Mouse (Mus musculus): ENCODE data around the gene Sult6b2.

Sult6b2 gene

DNA sequence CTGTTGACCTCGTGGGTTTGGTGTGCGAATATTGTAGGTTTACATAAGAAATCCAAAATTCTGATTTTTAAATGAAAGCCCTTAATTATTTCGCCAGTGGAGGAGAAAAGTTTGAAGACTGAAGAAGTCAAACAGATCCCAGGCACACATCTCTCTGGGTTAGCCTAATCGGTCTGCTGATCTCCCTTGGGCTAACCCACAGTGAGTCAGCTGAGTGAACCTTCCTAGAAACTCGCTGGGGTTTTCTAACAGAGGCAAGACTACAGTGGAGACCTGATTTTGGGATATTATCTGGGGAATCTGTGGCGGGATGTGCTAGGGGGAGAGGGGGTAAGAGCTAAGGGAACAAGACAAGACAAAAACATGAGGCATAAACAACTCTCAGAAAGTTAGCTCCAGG, 5.9 kb upstream of the Sult6b2 start:
- DNase-seq (ENCODE audit: low read depth), result no peak

DNA sequence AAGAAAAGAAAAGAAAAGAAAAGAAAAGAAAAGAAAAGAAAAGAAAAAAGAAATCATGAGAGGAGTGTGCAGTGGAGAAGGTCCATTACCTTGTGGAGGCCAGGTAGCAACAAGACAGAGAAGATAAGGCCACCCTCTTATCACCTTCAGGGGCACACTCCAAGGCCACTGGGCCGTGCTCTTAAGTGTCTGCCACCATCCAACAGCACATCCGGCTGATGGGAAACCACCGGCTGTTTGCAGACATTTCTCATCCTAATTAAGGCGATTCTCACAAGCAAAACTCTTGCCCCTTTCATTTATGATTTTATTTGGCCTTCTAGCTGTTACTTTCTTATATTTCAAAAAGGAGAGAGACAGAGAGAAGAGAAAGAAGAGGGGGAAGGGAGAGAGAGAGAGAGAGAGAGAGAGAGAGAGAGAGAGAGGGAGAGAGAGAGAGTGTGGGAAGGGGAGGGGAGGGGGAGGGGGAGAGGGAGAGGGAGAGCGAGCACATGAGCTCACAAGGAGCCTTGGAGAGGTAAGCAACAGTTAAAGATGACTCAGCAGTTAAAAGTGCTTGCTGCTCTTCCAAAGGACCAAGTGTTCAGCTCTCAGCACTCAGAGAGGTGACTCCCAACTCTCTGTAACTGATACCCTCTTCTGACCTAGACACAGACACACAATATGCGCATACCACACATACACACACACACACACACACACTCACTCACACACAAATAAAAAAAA, 5.2 kb upstream of the Sult6b2 start:
- no peak for DNase-seq (ENCODE audit: low read depth)

DNA sequence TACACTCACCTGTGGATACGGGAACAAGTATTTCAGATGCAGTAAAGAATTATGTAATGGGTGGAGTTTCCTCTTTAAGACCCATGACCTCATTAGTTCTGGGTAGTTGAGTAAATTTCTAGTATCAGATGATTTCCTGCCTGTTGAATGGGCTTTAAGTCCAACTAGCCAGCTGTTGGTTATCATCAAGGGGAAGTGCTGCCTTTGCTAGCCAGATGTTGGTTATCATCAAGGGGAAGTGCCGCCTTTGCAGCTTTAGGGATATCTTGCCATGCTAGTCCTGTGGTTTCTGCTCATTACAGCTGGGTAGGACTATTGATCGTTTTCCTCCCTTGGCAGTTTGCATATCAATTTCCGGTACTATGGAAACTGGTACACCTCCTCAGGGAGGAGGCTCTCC, 2.0 kb upstream of the Sult6b2 start:
- DNase-seq (ENCODE audit: low read depth), result no peak

DNA sequence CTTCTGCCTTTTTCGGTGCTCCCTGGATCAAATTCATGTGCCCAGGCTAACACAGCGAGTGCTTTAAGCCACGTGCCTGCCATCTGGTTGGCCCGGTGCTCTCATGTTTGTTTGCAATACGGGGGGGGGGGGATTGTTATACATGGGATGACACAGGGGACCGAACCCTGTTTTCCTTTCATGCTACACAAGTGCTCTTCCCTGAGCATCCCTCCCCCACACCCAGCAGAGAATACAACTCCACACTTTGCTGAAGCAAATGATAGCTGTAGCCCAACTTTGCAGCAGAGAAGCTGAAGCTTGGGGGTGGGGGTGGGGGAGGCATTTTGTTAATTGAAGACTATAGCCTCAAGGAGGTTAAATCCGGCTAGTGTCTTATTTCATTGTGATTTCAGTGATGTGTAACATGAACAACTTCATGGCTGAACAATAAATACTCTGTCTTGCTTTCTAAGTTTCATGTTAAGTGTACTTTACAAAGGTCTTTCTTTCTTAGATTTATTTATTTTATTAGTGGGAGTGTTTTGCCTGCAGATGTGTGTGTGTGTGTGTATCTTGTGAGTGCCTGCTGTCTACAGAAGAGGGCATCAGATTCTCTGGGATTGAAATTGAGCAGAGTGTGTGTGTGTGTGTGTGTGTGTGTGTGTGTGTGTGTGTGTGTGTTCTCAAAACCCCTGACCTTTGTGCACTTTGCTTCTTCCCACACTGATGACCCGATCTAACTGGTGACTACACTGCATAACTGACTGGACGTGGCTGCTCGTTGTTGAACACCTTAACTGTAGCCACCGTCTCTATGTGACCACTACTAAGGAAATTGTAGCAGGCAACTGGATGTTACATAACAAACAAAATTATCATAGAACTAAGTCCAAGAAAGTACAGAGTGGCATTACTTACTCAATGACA, 1.4 kb downstream of the Sult6b2 start:
- no peak for DNase-seq (ENCODE audit: low read depth)

DNA sequence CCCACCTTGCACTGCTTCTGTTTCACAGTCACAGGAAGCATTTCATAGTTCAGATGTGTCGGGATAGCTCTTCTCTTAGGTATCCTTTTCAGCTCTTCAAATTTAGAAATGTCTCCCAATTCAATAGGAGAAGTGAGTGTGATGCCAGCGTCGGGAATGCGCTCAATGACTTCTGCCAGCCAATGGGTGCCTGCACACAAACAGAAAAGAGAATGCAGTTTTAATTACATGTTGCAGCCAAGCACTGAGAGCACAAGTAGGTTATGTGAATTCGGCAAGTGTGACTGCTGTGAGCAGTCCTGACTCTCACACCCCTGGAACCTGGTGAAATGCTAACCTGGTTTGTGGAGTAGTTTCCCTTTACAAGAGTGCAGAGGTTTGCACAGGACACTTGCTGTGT, 2.6 kb downstream of the Sult6b2 start:
- DNase-seq (ENCODE audit: low read depth), result no peak

DNA sequence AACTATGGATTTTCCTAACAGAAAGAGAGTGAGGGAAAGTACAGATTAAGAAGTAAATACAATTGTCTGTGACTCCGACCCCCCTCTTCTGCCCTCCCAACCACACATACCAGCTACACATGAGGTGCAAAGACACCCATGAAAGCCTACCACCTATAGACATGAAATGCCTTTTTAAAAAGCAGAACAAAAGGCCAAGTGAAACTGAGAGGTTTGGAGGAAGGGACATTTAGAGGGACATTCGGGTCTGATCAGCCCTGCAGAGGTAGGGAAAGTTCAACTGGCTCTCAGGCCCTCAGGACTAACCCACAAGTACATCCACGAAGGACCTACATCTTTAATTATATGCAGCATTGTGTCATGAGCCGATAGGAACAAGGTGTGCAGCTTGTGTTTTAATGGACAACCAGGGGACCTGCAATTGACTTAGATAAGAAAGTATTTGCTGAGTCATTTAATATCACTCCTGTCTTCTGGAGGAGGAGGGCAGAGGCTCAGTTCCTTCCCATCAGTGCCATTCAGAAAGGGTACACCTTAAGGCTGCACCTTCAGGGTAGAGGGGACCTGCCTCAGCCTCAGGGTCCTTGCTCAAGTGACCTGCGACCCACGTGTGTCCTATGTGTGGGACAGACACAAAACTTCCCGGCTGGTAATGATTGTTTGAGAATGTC, 4.5 kb downstream of the Sult6b2 start:
- DNase-seq (ENCODE audit: low read depth), result no peak

DNA sequence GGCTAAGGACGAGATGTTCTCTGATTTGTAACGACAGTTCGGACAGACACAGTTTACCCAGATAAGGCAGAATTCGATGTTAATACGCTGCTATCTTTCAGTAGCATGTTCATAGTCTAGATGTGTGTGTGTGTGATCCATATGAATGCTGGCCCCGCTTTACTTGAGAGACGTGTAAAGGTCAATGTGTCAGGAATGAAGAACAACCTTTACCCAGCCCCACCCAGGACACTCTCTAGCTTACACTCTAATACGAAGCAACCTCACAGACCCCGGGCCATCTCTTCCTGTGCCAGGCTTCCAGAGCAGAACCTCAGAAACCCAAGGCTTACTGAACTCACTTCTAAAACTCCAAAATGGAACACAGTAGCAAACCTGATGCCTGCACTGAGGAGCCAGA, 5.5 kb downstream of the Sult6b2 start:
- no peak for DNase-seq (ENCODE audit: low read depth)

DNA sequence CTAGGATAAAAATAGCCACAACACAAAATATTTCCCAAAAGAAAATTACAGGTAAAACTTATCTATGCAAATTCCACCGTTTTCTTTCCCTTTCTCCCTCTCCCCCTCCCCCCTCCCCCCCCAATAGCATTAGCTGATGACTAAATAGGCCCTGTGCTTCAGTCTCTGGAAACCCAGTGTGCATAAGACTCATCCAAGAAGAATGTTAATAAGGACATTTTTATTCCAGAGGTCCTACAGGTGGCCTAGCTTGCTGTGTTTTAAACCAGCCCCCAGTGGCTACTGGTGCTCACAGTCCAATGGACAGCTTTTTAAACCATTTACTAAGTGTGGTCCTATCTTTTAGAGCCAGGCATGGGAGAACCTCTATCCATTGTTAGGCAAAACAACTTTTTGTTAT, 6.3 kb downstream of the Sult6b2 start:
- no peak for DNase-seq (ENCODE audit: low read depth)

DNA sequence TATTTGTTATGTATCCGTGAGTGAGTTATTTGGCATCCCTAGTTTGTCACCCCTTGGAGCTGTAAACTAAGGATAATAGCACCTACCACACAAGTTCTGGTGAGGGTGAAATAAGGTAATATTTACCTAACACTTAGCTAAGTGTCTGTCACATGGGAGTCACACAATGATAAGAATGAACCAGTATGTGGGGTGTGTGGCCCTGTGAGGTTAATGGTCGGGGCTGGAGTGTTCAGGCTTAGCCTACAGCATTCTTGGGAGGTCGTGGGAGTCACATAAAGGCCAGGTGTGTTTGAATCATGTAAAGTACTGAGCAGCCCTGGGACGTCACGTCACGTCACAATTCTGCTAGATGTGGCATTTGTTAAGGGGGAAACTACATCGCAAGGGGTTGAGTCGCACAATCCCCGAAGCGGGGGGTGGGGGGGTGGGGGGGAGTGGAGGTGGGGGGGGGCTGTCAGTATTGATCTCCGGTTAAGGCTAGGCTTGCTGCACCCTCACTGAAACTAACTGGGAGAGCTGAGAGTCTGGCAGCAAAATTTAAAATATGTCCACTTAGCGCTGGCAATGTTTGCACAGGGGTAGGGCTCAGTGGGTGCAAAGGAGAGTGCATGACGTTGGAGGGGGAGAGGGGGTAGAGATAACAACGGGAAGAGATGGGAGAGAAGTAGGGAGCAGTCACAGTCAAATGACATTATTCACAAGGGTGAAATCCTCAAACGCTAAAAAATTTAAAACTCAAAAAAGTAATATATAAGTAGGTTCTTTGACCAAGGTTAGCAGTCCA, 8.5 kb downstream of the Sult6b2 start:
- no peak for DNase-seq (ENCODE audit: low read depth)

DNA sequence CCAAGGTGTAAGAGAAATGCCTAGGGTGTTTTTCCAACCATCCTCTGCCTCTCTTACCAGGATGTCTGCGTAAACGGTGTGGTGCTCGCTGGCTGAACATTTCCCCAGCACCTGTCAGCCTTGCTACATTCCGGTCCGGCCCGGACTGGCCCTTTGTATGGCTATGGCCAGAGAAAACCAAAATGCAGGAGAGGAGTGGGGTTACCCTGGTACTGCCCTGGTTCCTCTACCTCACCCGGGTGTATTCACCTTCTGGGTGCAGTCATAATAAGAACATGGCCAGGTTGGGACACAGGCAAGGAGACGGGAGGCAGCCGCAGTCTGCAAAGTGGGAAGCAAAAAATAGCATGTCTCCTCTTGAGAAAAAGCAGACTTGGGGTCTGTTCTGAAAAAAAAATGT, 9.2 kb downstream of the Sult6b2 start:
- no peak for DNase-seq (ENCODE audit: low read depth)

DNA sequence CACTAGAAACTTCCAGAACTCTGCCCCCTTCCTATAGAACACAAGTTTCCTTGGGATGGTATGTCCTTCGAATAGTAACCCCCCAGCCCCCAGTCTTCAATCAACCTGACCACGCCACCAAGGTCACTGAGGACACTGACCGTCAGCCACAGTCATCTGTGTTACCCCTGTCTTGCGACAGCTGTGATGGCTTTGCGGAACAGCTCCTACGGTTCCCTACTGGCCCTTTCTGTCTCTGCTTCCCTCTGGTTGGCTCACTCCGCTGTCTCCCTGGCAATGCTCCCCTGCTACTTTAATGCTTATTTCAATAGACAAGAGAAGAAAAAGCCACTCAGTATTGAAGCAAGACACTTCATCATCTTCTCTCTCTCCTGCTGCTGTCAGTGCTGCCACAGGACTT, 10.8 kb downstream of the Sult6b2 start:
- no peak for DNase-seq (ENCODE audit: low read depth)

DNA sequence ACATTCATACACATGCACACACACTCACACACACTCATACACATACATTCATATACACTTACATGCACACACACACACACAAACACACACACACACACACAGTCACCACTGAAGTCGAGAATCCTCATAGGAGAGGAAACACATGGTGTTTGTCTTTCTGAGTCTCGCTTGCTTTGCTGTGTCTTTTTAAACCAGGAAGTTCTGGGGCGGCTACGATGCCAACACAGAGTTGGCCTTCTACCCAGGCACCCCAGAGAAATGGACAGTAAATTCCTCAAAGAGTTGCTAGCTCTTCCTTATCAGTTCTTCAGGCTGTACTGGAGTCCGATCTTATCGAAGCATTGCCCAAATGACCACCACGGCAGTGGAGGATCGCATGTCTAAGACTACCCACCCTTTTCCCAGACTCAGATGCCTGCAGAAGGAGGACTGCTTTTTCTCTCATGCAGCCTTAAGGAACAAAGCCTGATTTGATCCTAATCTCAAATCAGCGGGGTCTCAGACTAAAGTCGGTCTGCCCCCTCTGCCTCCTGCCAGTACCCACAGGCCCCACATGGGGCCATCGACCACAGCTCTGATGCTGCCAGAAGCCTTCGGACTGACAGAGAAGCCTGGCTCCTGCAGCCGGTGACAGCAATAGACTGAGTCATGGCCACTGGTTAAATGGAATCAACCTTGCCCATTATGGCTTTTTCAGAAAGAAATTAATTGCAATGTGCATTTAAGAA, 11.9 kb downstream of the Sult6b2 start:
- DNase-seq (ENCODE audit: low read depth), result no peak

DNA sequence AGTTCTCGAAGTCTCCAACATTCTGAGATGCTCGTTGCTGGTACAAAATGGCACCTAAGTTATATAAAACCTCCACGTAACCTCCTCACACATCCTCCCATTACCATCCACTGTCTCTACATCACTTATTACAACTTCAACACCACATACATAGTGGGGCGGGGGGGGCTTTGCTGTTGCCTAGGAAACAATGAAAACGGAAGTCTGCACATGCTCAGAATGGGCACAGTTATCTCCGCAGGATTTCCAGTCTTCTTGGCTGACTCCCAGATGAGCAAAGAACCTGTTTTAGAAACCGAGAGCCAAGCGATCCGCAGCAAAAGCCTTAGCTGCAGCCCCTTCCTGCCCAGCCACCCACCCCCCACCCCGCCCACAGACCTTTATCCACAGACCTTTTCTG, 14.6 kb downstream of the Sult6b2 start:
- no peak for DNase-seq (ENCODE audit: low read depth)

DNA sequence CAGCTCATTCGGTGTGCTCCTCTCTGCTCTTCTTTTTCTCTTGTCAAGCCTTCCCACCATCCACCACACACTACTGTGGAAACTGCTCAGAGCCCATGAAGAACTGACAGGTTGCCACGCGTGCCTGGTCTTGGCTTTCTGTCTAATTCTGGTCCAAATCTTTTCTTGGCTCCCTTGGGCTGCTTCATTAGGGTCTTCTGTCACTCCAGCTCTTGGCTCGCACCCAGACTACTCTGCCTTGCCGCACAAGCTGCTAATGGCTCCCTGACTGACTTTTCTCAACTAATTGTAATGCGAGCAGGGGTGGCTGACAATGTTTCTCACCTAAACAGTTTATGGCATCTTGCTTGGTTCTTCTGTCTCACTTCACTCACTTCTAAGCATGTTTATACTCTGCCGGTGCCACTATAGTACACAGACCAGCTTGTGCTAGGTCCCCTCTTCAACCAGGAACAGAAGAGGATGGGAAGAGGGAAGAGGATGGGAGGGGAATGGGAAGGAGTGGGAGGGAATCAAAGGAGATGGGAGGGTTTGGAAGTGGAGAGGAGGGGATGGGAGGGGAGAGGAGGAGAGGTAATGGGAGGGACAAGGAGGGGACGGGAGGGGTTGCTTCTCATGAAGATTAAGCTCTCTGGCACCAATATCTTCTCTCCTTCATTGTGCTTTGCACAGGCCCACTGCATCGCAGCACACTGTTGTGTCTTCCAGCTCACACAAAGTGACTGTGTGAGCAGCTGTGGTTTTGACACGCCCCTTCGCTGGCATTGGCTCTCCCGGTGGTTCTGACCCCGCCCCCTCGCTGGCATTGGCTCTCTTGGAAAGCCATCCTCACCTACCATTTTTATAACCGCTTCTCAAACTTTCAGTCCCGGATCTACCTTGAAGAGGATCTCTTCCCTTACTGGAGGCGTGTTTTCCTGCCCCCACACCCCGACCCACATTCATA, 16.0 kb downstream of the Sult6b2 start:
- DNase-seq (ENCODE audit: low read depth), result no peak

DNA sequence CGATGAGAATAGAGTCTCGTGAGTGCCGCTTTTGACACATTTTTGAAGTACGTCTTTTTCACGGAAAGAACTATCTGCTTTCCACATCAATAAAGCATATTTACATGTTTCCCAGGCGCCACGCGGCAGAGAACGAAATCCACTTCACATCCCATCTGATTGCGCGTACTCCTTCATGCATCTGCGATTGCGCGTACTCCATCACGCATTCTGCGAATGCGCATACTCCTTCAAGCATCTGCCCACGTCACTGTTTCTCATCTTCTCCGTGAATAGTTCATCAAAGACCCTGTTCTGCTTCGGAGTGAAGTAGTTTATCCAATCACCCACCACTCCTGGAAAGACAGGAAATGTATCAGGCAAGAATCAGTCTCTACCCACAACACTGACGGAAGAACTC, 18.2 kb downstream of the Sult6b2 start:
- DNase-seq (ENCODE audit: low read depth), result no peak

DNA sequence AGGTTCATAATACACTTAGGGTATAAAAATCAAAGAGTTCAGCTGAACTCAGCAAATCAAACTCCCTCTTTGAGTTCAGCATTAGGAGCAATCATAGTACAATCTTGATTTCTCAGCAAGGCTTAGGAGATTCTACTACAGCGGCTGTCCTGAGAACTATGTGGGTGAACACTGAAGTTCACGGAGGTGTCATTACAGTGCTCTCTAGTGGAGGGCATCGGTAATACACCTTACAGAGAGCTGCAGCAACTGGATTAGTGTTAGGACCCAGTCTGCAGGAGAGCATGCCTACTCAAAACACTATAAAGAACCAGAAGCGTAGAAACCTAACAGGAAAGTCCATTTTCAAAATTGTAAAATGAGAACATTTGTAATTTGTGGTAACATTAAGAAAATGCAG, 19.0 kb downstream of the Sult6b2 start:
- DNase-seq (ENCODE audit: low read depth), result peak; percentile 64

DNA sequence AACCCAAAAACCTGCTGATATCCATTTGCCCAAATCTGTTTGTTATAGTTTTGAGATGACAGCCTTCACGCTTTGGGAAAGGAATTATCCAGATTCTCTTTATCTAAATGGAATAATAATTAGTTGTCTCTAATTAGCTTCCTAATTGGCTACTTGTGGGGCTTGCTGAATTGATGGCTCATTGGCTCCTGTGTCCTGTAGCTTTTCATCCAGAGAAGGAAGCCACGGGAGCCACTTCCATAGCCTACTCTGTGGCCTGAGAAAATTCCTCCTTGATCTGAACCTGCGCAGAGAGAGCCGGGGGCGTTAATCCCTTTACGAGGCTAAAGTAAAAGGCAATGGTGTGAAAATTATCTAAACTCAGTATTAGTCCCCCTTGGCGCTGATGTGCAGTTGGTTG, 23.0 kb downstream of the Sult6b2 start:
- no peak for DNase-seq (ENCODE audit: low read depth)

DNA sequence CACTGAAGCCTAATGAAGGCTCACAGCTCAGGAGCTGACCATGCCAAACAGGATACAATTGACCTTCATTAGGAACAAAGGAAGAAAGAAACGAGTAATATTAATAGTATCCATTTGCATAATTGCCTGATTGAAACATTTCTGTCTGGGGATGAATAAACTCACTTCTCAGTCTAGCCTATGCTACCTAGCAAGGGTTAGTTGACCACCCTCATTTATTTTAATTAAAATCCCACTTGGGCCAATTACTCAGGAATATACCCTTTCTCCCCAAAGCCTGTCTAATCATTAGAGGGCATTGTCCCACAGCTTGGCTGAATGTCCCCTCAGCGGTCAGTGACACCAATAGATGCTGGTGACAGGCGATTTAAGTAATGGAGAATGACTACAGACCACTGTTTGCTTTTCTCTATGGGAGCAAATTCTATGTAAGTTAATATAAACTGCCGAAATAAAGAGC, 23.7 kb downstream of the Sult6b2 start:
- no peak for DNase-seq (ENCODE audit: low read depth)

DNA sequence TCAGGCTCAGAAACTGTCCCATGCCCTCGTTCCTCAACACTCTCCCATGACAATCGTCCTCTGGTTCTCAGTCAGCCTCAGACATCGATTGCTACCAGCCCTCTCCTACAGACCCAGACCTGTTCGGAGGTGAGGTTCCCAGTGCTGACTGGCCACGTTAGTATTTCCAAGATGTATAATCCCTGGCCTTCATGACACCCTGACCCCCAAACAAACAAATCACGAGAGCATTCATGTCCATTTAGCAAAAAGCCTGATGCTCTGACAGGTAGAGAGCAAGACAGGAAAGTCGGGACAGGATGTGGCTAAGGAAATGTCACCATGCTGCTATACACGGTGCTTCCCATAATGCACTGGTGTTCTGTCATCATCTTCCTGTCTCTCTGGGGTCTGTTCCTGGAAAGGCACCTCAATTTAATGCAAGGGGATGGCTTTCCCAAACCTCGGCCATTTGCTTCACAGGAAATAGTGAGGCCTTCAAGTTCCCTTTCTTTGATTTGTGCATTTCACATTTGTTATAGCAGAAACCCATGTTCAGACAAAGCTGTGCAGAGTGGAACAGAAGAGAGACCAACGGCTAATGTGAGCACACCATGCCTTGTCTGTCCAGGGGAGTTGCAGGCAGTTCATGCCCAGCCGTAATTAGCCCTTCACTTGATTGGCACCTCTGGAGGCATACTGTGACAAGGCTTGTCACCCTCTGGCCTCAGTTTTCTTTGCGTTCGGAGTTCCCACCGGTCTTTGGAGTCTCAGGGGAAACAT, 24.3 kb downstream of the Sult6b2 start:
- DNase-seq (ENCODE audit: low read depth), result no peak

All from c-Kit-positive CD71-negative TER-119-negative erythroid progenitor cells, embryonic 14.5 days (primary cell).